Mouse (Mus musculus): ENCODE measurements around the gene Psmf1. TPM values are rescaled to one million over a fixed set of nuclear protein-coding genes. Genes with fewer than 3 reads are reported as not detected.

Gene Psmf1
- 5.0 TPM for polyA plus RNA-seq (2015; fragmentation: Illumina TruSeq; extraction: RNeasy Lipid Tissue Mini Kit (QIAGEN cat#74804); ENCODE audit: insufficient read depth, low read depth, low replicate concordance)

GRCm38 (mm10) chr2:151743845-151744244, at the start of gene Psmf1:
TSS of gene Psmf1 (minus strand) at chr2:151744186.

GRCm38 (mm10) chr2:151701231-151702145, 42.5 kb downstream of the Psmf1 start, which contains the start of gene Tmem74b:
TSS of gene Tmem74b (plus strand) at chr2:151702008.

GRCm38 (mm10) chr2:151668433-151668832, 75.6 kb downstream of the Psmf1 start, which contains the start of gene Rad21l:
TSS of gene Rad21l (minus strand) at chr2:151668533.

Other genes with a start within 250 kb of the Psmf1 start
- gene Fkbp1a, start 201.7 kb downstream of the Psmf1 start, polyA plus RNA-seq (2015; fragmentation: Illumina TruSeq; extraction: RNeasy Lipid Tissue Mini Kit (QIAGEN cat#74804); ENCODE audit: insufficient read depth, low read depth, low replicate concordance) = 56.0 TPM
- gene Sdcbp2, start 171.6 kb downstream of the Psmf1 start, polyA plus RNA-seq (2015; fragmentation: Illumina TruSeq; extraction: RNeasy Lipid Tissue Mini Kit (QIAGEN cat#74804); ENCODE audit: insufficient read depth, low read depth, low replicate concordance) = 1.0 TPM
- 1.0 TPM for gene Snph, start 111.6 kb downstream of the Psmf1 start, polyA plus RNA-seq (2015; fragmentation: Illumina TruSeq; extraction: RNeasy Lipid Tissue Mini Kit (QIAGEN cat#74804); ENCODE audit: insufficient read depth, low read depth, low replicate concordance)
- not detected for gene Rad21l, start 75.7 kb downstream of the Psmf1 start, polyA plus RNA-seq (2015; fragmentation: Illumina TruSeq; extraction: RNeasy Lipid Tissue Mini Kit (QIAGEN cat#74804); ENCODE audit: insufficient read depth, low read depth, low replicate concordance)
- not detected for gene Tmem74b, start 42.2 kb downstream of the Psmf1 start, polyA plus RNA-seq (2015; fragmentation: Illumina TruSeq; extraction: RNeasy Lipid Tissue Mini Kit (QIAGEN cat#74804); ENCODE audit: insufficient read depth, low read depth, low replicate concordance)
- 0.79 TPM for gene Rspo4, start 98.7 kb upstream of the Psmf1 start, polyA plus RNA-seq (2015; fragmentation: Illumina TruSeq; extraction: RNeasy Lipid Tissue Mini Kit (QIAGEN cat#74804); ENCODE audit: insufficient read depth, low read depth, low replicate concordance)
- gene Angpt4, start 167.0 kb upstream of the Psmf1 start, polyA plus RNA-seq (2015; fragmentation: Illumina TruSeq; extraction: RNeasy Lipid Tissue Mini Kit (QIAGEN cat#74804); ENCODE audit: insufficient read depth, low read depth, low replicate concordance) = 1.0 TPM
- gene Fam110a, start 236.0 kb upstream of the Psmf1 start, polyA plus RNA-seq (2015; fragmentation: Illumina TruSeq; extraction: RNeasy Lipid Tissue Mini Kit (QIAGEN cat#74804); ENCODE audit: insufficient read depth, low read depth, low replicate concordance) = 4.0 TPM